Mouse (Mus musculus): ENCODE results near the gene Mrps36. TPM values are rescaled to one million over a fixed set of nuclear protein-coding genes. Genes with fewer than 3 reads are reported as not detected.

Mrps36 gene
- polyA plus RNA-seq, 1 experiment, result not detected

DNA sequence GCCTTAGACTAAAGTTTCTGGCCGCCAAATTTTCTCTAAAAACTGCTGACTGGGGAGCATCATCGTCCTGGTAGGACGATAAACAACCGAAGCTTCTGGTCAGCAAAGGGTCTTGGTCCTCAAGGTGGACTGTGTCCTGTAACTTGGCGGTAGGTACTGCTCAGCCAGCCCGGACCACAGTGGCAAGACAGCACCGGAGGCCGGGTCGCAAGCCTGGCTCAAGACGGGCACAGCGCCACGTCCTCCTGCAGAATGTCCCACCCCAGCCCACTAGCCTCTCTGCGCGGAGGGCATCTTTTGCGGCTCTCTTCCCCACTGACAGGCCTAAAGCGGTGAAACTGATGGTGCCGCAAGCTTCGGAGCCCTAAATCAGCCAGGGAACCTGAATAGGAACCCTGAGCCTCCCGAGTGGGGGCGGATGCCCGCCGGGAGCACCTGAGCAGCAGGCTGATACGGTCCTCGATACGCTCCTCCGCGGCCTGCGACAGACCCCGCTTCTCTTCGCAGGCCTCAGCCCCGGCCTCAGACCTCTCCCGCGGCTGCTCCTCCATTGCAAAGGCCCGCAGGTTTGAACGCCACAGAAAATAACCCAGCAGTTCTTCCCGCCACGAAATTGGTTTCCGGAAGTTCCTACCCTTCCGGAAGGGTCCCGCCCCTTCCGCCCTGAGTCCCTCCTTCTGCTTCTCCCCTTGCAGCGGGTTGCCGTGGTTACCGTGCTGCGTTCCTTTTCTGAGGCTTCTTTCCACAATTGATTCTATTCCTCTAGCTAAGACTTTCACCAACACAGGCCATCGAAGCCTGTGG, 31.0 kb upstream of the Mrps36 start, which contains the start of gene Cenph:
Gene Cenph, minus strand, starts transcription at position 648 of the 804 bp plus-strand sequence.
- WGBS, result under 1% methylated on average over 46 of the region's 46 CpGs
- TF ChIP-seq POLR2A (IDR thresholded peaks at IDR 0.05; ENCODE audit: insufficient read depth, low read depth, low read length) (no peak), CTCF (IDR thresholded peaks at IDR 0.05; ENCODE audit: insufficient read depth, low read depth, low read length) (no peak)
- Histone ChIP-seq H3K4me3 (ENCODE audit: insufficient read depth, low read depth, low read length) (peak within 1 kb of the TSS; percentile 54), H3K27ac (ENCODE audit: insufficient read depth, low read depth, low read length) (no peak within 1 kb of the TSS), H3K4me1 (ENCODE audit: control insufficient read depth, insufficient read depth, low read length) (peaks cover 4% of the 10 kb centered on the region; the same call in 1 of the 2 replicates)

- Histone ChIP-seq H3K4me3 (ENCODE audit: insufficient read depth, low read depth, low read length) (no peak overlapping the region), H3K4me1 (ENCODE audit: control insufficient read depth, insufficient read depth, low read length) (peaks cover 4% of the 10 kb centered on the region; the same call in 1 of the 2 replicates), H3K27ac (ENCODE audit: insufficient read depth, low read depth, low read length) (no peak overlapping the region)
- TF ChIP-seq CTCF (IDR thresholded peaks at IDR 0.05; ENCODE audit: insufficient read depth, low read depth, low read length), result no peak
- TF ChIP-seq POLR2A (IDR thresholded peaks at IDR 0.05; ENCODE audit: insufficient read depth, low read depth, low read length), result no peak
Observed at GRCm38 (mm10) chr13:100774704-100775103, 30.2 kb upstream of the Mrps36 start.

DNA sequence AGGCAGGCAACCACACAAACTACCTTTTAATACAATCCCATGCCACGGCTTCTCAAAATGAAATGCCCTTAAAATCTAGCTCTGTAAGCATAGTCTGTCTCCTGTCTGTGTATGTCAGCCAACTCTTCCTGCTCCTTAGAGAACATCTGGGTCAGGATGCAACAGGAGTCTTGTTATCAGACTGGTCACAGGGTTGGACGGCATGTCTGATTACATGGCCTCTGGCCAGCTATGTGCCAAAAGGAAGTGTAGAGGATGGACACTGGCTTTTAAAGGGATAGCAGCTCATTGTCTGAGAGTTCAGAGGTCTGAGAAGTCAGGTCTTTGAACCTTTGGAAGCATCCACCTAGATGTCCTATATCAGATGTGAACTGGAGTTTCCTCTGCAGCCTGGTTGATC, 10.9 kb upstream of the Mrps36 start:
- TF ChIP-seq POLR2A (IDR thresholded peaks at IDR 0.05; ENCODE audit: insufficient read depth, low read depth, low read length) (no peak), CTCF (IDR thresholded peaks at IDR 0.05; ENCODE audit: insufficient read depth, low read depth, low read length) (no peak)
- 87% methylated on average over 2 of the region's 2 CpGs for WGBS
- Histone ChIP-seq H3K27ac (ENCODE audit: insufficient read depth, low read depth, low read length) (no peak overlapping the region), H3K4me3 (ENCODE audit: insufficient read depth, low read depth, low read length) (no peak overlapping the region), H3K4me1 (ENCODE audit: control insufficient read depth, insufficient read depth, low read length) (no peaks in the 10 kb centered on the region)

DNA sequence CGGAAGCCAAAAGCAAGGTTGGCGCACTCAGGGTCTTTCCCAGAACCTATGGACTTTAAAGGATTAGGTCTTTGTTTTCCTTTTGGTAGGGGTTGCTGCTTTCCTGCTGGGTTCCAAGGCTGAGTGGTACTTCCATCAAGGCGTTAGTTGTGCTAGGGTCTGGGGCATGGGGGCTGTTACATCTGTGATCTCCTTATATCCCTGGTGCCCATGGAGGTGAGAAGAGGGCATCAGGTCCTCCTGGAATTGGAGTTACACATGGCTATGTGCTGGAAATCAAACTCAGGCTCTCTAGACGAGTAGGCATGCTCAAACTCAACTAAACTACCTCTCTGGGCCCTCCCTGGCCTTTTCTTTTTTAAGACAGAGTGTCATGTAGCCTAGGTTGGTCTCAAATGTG, 9.7 kb upstream of the Mrps36 start:
- TF ChIP-seq POLR2A (IDR thresholded peaks at IDR 0.05; ENCODE audit: insufficient read depth, low read depth, low read length) (no peak), CTCF (IDR thresholded peaks at IDR 0.05; ENCODE audit: insufficient read depth, low read depth, low read length) (no peak)
- H3K4me1 ChIP-seq (ENCODE audit: control insufficient read depth, insufficient read depth, low read length), result no peaks in the 10 kb centered on the region
- H3K27ac ChIP-seq (ENCODE audit: insufficient read depth, low read depth, low read length), result no peak overlapping the region
- no peak overlapping the region for H3K4me3 ChIP-seq (ENCODE audit: insufficient read depth, low read depth, low read length)
- WGBS, result 71% methylated on average over 4 of the region's 4 CpGs

DNA sequence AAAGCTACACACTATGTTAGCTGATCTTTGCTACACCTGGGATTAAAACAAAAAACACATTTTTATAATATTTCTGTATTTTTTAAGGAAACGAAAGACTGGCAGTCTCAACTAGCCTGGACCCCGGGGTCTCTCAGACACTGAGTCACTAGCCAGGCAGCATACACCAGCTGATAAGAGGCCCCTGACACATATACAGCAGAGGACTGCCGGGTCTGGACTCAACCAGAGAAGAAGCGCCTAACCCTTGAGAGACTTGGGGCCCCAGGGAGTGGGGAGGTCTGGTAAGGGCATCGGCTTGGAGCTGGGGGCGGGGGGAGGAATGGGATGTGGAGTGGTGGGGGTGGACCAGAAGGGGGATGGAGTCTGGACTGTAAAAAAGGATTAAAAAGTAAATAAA, 8.6 kb upstream of the Mrps36 start:
- no peak overlapping the region for H3K27ac ChIP-seq (ENCODE audit: insufficient read depth, low read depth, low read length)
- H3K4me3 ChIP-seq (ENCODE audit: insufficient read depth, low read depth, low read length), result no peak overlapping the region
- 87% methylated on average over 6 of the region's 6 CpGs for WGBS
- no peak for TF ChIP-seq CTCF (IDR thresholded peaks at IDR 0.05; ENCODE audit: insufficient read depth, low read depth, low read length)
- no peak for TF ChIP-seq POLR2A (IDR thresholded peaks at IDR 0.05; ENCODE audit: insufficient read depth, low read depth, low read length)
- no peaks in the 10 kb centered on the region for H3K4me1 ChIP-seq (ENCODE audit: control insufficient read depth, insufficient read depth, low read length)

DNA sequence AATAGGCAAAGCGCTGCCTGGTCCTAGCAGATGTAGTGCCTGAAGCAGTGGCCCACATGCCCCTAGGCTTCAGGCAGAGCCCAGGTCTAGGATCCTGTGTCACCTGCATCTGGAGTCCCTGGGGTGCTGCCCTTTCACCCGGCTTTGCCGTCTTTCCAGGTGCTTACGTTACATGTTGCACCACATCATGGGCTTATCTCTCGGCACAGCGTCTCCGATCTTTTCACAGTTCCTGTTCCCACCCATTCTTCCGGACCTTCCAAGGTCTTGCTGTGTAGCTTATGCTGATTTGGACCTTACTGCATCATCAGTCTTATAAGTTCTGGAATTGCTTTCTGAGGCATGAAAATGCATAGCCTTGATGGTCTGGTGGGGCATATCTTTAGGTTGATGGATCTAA, 8.1 kb upstream of the Mrps36 start:
- WGBS, result 93% methylated on average over 8 of the region's 8 CpGs
- Histone ChIP-seq H3K27ac (ENCODE audit: insufficient read depth, low read depth, low read length) (no peak overlapping the region), H3K4me3 (ENCODE audit: insufficient read depth, low read depth, low read length) (no peak overlapping the region), H3K4me1 (ENCODE audit: control insufficient read depth, insufficient read depth, low read length) (no peaks in the 10 kb centered on the region)
- TF ChIP-seq POLR2A (IDR thresholded peaks at IDR 0.05; ENCODE audit: insufficient read depth, low read depth, low read length) (no peak), CTCF (IDR thresholded peaks at IDR 0.05; ENCODE audit: insufficient read depth, low read depth, low read length) (no peak)

DNA sequence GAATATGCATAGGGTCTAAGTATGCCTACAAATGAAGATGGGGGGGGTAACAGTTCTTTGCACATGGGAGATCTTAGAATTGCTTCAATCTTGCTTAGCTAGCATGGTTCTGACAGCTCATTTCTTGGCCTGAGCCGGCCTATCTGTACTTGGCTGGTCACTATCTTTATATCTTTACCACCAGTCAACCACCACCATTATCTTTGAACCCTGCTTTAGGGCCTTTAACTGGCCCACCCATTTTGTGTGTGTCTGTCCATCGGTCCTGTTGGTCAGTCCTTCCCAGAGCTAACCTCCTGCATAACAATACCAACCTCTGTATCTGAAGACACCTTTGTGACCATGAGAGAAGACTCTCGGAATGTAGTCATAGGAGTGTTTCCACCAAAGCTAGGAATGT, 6.9 kb upstream of the Mrps36 start:
- Histone ChIP-seq H3K4me3 (ENCODE audit: insufficient read depth, low read depth, low read length) (no peak overlapping the region), H3K27ac (ENCODE audit: insufficient read depth, low read depth, low read length) (no peak overlapping the region), H3K4me1 (ENCODE audit: control insufficient read depth, insufficient read depth, low read length) (no peaks in the 10 kb centered on the region)
- TF ChIP-seq CTCF (IDR thresholded peaks at IDR 0.05; ENCODE audit: insufficient read depth, low read depth, low read length) (no peak), POLR2A (IDR thresholded peaks at IDR 0.05; ENCODE audit: insufficient read depth, low read depth, low read length) (no peak)
- 86% methylated on average over 3 of the region's 3 CpGs for WGBS

DNA sequence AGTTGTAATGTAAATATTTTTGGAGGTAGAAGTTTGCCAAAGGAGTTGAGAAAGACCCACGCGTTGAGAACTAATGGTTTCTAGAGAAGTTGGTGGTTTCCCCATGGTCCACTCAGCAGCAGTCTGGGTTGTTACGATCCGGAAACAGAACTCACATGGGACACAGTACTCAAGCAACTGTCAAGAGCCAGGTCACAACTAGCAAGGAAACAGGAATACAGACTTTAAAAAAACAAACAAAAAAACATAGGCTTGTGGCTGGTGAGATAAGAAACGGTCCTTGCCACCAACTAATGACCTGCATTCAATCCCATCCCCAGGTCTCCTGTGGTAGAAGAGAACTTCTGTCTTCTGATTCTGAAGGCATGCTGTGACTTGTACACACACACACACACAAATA, 6.3 kb upstream of the Mrps36 start:
- Histone ChIP-seq H3K4me1 (ENCODE audit: control insufficient read depth, insufficient read depth, low read length) (no peaks in the 10 kb centered on the region), H3K4me3 (ENCODE audit: insufficient read depth, low read depth, low read length) (no peak overlapping the region), H3K27ac (ENCODE audit: insufficient read depth, low read depth, low read length) (no peak overlapping the region)
- 87% methylated on average over 5 of the region's 5 CpGs for WGBS
- no peak for TF ChIP-seq CTCF (IDR thresholded peaks at IDR 0.05; ENCODE audit: insufficient read depth, low read depth, low read length)
- no peak for TF ChIP-seq POLR2A (IDR thresholded peaks at IDR 0.05; ENCODE audit: insufficient read depth, low read depth, low read length)

DNA sequence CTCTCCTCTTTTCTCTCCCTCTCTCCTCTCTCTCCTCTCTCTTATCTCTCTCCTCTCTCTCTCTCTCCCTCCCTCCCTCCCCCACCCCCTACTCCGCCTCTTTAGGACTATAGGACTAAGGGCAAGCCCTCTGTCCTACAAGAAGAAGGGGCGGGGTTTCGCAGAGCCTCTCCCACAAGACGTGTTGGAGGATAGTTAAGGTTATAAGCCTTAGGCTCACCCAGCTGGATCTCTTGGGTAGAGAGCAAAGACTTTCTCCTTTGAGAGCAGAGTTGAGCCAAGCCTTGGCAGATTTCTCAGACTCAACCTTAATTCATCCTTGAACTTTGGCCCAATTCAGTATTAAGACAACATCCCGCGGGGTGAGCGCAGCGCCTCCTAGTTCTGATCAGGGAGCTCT, 4.2 kb upstream of the Mrps36 start:
- H3K27ac ChIP-seq (ENCODE audit: insufficient read depth, low read depth, low read length), result no peak overlapping the region
- WGBS, result 57% methylated on average over 8 of the region's 8 CpGs
- TF ChIP-seq CTCF (IDR thresholded peaks at IDR 0.05; ENCODE audit: insufficient read depth, low read depth, low read length), result no peak
- no peak for TF ChIP-seq POLR2A (IDR thresholded peaks at IDR 0.05; ENCODE audit: insufficient read depth, low read depth, low read length)
- H3K4me1 ChIP-seq (ENCODE audit: control insufficient read depth, insufficient read depth, low read length), result no peaks in the 10 kb centered on the region
- no peak overlapping the region for H3K4me3 ChIP-seq (ENCODE audit: insufficient read depth, low read depth, low read length)
